Mouse (Mus musculus) cerebral cortex, adult 2 months (tissue): Measurements from ENCODE around the gene Atat1.

ENCODE experiments used
- WGBS: fragments of 180-500 bp; shearing (Covaris S2); methylation state at CpG from one replicate; pipeline ENCODE4 v1.1.7; 2018; 5-methylcytosine and 5-hydroxymethylcytosine counted together

The Atat1 gene

DNA sequence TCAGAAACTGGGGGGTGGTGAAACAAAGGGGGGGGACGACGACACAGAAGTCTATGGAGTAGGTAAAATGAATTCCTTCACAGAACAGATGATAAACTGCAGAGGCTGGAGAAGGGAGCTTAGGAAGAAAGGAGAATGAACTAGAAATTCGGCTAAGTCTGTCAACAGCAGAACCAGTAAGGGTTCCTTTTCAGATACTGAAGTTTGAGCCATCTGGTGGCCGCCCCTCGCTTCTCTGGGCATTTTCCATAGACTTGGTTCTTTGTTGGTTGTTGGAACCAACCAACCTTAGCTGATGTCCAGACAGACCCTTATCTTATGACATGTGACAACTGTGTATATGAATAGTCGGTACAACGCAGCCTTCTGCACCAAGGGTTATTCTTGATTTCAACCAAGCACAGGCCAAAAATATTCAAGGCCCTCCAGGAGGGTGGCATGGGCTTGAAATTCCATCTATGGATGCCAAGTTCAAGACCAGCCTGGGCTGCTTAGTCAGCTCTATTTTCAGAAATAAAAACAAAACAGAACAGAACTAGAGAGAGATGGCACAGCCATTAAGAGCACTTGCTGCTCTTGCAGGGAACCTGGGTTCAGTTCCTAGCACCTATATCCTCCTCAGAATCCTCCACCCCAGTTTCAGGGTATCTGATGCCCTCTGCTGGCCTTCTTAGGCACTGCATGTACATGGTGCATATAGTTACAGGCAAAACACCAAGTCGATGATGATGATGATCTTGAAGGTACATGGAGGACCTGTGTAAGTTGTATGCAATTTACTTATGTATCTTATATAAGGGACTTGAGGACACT lies 38.8 kb downstream of the Atat1 start:
- 44% methylated on average over 8 of the region's 8 CpGs for WGBS

- WGBS: 42% methylated on average over 9 of the region's 9 CpGs
These were observed 39.6 kb downstream of the Atat1 start for GRCm38 (mm10) chr17:35870151-35870883.

DNA sequence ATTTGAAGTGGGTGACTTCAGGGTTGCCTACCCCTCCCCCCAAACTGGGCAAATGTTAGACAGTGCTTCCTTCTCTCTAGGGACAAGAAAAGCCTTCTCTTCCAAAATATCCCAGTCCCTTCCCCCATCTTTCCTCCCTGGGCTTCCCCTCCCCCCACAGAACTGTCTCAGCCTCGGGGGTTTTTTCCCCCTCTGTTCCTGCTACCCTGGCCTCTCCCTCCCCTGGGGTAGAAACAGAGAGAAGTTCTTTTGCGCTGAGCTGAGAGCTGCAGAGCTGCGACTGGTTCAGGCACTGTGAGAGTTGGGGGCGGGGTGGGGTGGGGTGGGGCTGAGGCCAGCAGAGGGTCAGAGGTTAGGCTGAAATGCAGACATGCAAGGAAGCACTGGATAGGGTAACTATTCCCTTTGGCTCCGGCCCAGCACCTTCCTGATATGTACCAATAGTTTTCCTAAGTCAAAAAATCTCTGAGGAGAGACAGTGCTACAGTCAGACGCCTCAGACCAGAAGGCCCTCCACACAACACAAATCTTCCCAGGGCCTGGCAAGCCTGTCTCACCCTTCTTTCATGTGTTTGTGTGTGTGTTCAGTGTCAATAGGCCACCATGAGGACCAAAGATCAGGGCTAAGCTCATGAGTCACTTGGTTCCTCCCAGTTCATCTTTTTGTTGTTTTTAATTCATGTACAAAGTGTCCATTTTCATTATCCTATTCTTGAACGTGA lies 40.4 kb downstream of the Atat1 start:
- 24% methylated on average over 7 of the region's 7 CpGs for WGBS

DNA sequence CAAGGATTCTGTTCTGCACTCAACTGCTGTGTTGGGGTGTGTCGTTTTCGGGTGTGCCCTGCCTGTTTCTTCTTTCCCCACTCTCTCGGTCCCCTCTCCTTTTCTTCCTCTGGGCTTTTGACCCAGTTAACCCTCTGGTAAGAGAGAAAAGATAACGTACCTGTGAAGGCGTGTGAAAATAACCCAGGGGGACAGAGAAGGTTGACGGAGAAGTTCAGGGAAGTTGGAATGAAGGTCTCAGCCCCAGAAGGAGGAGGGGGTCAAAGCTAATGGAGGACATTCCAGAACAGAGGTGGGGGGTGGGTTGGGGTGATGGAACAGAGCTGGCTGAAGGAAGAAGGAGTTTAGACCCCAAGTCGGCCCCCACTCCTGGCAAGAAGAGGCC lies 40.9 kb downstream of the Atat1 start:
- WGBS: 15% methylated on average over 7 of the region's 7 CpGs

DNA sequence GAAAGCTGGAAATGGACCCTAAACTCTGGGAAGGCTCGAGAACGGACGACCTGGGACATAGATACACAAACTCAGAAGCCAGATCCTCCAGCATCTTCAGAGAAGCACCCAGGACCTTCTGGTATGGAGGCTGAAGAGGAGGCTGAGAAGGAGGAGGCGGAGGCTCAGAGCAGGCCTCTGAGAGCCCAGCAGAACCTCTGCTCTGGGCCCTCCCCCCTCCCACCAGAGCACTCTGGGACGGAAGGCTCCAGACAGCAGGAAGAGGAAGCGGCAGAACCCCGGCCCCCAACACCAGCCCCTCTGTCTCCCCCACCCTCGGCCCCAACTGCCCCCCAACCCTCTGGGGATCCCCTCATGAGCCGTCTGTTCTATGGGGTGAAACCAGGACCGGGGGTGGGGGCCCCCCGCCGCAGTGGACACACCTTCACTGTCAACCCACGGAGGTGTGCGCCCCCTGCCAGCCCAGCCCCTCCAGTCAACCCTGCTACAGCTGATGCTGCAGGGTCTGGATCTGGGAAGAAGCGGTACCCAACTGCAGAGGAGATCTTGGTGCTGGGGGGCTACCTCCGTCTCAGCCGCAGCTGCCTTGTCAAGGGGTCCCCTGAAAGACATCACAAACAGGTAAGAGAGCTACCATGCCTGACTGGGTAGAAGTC lies 41.6 kb downstream of the Atat1 start:
- WGBS: 31% methylated on average over 17 of the region's 17 CpGs

DNA sequence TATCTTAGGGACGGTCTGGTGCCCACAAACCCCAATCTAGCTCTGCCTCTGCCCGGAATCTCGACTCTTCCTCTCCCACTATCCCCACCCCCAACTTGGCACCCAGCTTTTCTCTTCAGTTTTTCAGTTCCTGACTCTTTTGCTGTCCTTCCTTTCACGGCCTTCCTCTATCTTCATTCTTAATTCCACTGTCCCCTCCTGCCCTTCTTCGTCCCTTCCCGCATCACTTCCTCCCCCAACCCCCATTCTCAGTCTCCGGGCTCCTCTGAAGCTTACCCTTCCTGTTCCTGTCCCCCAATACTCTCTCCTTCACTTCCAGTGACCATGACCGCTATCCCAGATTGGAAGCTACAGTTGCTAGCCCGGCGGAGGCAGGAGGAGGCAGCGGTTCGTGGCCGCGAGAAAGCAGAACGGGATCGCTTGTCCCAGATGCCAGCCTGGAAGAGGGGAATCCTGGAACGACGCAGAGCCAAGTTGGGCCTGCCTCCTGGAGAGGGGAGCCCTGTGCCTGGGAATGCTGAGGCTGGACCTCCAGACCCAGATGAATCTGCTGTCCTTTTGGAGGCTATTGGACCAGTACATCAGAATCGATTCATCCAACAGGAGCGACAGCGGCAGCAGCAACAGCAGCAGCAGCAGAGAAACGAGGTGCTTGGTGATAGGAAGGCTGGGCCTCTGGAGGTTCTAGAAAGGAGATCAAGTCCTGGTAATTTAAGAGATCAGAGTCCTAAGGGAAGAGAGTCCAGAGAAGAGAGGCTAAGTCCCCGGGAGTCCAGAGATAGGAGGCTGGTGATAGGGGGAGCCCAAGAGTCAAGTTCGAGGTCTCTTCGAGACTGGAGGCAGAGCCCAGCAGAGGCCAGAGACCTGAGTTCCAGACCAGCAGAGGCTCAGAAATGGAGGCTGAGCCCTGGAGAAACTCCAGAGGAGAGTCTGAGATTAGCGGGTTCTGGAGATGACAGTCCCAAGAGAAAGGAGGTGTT lies 42.7 kb downstream of the Atat1 start:
- 22% methylated on average over 26 of the region's 26 CpGs for WGBS

- WGBS: 2% methylated on average over 36 of the region's 38 CpGs
These were observed 43.5 kb downstream of the Atat1 start for GRCm38 (mm10) chr17:35866281-35866831.

- WGBS: under 1% methylated on average over 47 of the region's 48 CpGs
These were observed 44.2 kb downstream of the Atat1 start, which contains the start of gene Ppp1r18 for GRCm38 (mm10) chr17:35865481-35866280. Gene Ppp1r18 (plus strand): TSS chr17:35865593.

DNA sequence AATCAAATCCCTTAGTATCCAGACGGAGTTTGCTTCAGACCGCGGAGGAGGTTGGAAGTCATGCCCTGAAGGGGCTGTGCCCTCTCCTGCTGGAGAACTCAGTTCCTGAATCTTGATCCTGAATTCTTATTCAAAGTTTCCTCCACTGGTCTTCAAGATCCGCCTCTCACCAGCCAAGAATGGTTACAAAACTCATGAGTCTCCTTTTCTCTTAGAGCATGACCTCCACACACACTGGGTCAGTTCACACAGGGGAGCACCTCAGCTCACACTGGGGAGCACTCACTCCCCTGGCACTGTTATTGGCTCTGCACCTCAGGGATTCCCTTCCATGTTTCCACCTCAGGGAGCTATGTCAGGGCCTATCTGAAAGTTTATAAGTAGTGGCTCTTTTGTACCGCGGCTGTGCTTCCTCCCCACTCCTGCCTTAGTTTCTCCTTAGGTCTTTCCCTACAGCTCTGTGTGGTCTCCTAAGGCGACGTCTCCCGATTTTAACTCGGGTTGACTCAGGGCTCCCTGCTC lies 45.0 kb downstream of the Atat1 start:
- WGBS: 45% methylated on average over 10 of the region's 10 CpGs

DNA sequence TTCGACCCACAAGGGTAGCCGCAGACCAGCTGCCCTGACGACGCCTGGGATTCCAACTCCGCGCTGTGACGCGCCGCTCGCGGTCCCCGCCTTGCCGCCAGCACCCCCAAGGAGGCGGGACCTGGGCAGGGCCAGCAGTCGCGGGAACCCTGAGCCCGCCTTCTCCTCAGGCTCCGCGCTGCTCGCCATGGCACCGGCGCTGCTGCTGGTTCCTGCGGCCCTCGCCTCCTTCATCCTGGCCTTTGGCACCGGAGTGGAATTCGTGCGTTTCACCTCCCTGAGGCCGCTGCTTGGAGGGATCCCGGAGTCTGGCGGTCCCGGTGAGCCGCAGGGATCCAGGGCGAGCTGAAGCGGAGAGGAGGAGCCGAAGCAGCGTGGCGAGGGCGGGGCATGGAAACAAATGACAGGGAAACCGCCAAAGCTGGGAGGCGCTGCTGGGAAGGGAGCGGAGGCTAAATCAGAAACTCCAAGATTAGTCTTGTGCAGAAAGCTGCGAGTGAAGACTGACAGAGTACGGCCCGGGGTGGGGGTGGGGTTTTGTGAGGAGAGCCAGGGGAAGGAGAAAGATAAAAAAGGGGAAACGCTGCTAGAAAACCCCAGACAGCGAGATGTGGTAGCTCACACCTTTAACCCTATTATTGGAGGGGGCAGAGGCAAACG lies 48.5 kb downstream of the Atat1 start, which contains the start of gene Nrm:
Gene Nrm (plus strand): TSS at position 121 of the 660 bp plus-strand sequence.
- WGBS: under 1% methylated on average over 47 of the region's 47 CpGs

- 4% methylated on average over 12 of the region's 12 CpGs for WGBS
These were observed 49.1 kb downstream of the Atat1 start for GRCm38 (mm10) chr17:35860831-35861197.

GRCm38 (mm10) chr17:35859835-35860234 lies 50.0 kb downstream of the Atat1 start:
- 78% methylated on average over 2 of the region's 2 CpGs for WGBS

DNA sequence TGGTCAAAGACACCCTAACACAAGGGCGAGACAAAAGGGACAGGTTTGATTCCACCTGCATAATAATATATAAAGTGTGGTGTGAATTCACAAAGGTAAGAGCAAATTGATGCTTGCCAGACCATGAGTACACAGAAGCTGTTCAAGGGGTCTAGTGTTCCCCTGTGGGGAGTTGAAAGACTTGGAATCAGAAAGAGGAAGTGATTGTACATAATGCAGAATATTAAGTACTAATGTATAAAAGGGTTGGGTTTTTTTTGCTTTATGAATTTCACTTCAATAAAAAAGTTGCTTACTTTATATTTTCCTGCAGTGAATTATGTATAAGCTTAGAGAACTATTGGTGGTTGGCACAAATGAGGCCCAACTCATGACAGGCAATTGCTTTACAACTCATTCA lies 50.5 kb downstream of the Atat1 start:
- WGBS: 98% methylated on average over 1 of the region's 1 CpGs

- WGBS: 88% methylated on average over 3 of the region's 3 CpGs
These were observed 58.9 kb downstream of the Atat1 start for GRCm38 (mm10) chr17:35850974-35851373.

DNA sequence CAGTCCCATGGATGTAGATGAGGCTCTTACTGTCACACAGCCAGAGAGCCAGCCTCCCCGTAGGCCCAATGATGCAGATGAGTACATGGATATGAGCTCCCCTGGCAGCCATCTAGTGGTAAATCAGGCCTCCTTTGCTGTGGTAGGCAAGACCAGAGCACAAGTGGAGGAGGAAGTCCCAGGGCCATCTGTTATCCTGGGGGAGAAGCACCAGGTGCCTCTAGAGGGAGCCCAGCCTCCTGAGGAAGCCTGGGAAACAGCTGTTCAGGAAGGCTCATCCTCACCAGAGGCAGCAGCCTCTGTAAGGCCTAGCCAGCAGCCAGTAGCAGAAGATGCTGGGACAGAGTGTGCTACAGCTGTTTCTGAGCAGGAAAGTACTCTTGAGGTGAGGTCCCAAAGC lies 61.8 kb downstream of the Atat1 start:
- 4% methylated on average over 1 of the region's 1 CpGs for WGBS
